Mouse (Mus musculus): ENCODE results near the gene Efcab9.
A peak's percentile ranks its signal among the peaks of the same experiment; 100 is the strongest.

Efcab9 gene

GRCm38 (mm10) chr11:32495283-32495682 is 36.6 kb downstream of the Efcab9 start:
- DNase-seq (ENCODE audit: low read depth) = no peak

GRCm38 (mm10) chr11:32493312-32493711 is 38.6 kb downstream of the Efcab9 start:
- DNase-seq (ENCODE audit: low read depth) = no peak

GRCm38 (mm10) chr11:32491079-32491478 is 40.8 kb downstream of the Efcab9 start:
- DNase-seq (ENCODE audit: low read depth) = no peak

GRCm38 (mm10) chr11:32488808-32489670 is 42.8 kb downstream of the Efcab9 start:
- peak; percentile 49 for DNase-seq (ENCODE audit: low read depth)

GRCm38 (mm10) chr11:32488344-32488743 is 43.5 kb downstream of the Efcab9 start:
- DNase-seq (ENCODE audit: low read depth) = peak; percentile 21

- DNase-seq (ENCODE audit: low read depth) = peak; percentile 23
Measured at GRCm38 (mm10) chr11:32487501-32487900, 44.4 kb downstream of the Efcab9 start.

- peak; percentile 42 for DNase-seq (ENCODE audit: low read depth)
Measured at GRCm38 (mm10) chr11:32486621-32487020, 45.3 kb downstream of the Efcab9 start.

GRCm38 (mm10) chr11:32485290-32485689 is 46.6 kb downstream of the Efcab9 start:
- DNase-seq (ENCODE audit: low read depth) = no peak

GRCm38 (mm10) chr11:32481525-32481924 is 50.4 kb downstream of the Efcab9 start:
- DNase-seq (ENCODE audit: low read depth) = no peak

GRCm38 (mm10) chr11:32475487-32476236 is 56.2 kb downstream of the Efcab9 start:
- DNase-seq (ENCODE audit: low read depth) = no peak

- DNase-seq (ENCODE audit: low read depth) = no peak
Measured at GRCm38 (mm10) chr11:32474725-32475124, 57.2 kb downstream of the Efcab9 start.

Measured in NIH3T3 (cell line).